Mouse (Mus musculus): ENCODE measurements around the gene Tssk2.

Gene Tssk2

GRCm38 (mm10) chr16:17911052-17911595 is 12.7 kb downstream of the Tssk2 start, which contains the start of gene Ess2:
Gene Ess2, minus strand, starts transcription at chr16:17911348.
- peak; percentile 92 to 93 for DNase-seq

- DNase-seq, result peak in 1 of 2 experiments; percentile 47
Observed at GRCm38 (mm10) chr16:17914307-17915249, 16.1 kb downstream of the Tssk2 start, which contains the start of gene Gsc2. Gene Gsc2, minus strand, starts transcription at chr16:17915059.

DNA sequence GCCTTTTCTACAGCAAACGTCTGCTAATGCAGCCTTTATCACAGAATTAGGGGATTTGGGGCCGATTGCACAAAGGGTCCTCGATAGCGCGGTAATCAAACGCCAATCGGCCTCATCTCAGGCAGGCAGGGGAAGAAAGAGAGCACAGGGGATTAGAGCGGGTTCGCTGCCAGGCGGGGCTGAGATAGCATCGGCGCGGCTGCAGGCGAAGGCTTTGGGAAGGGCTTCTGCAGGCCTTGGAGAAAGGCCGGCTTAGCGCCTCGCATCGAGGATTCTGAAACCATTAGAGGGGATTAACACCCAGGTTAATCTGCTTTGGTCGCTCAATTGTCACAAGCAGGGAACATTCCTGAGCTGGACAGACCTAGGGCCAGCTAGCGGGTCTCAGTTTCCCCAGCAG is 22.1 kb downstream of the Tssk2 start:
- DNase-seq, result no peak

GRCm38 (mm10) chr16:17921325-17922162 is 23.1 kb downstream of the Tssk2 start:
- peak; percentile 96 to 97 for DNase-seq

DNA sequence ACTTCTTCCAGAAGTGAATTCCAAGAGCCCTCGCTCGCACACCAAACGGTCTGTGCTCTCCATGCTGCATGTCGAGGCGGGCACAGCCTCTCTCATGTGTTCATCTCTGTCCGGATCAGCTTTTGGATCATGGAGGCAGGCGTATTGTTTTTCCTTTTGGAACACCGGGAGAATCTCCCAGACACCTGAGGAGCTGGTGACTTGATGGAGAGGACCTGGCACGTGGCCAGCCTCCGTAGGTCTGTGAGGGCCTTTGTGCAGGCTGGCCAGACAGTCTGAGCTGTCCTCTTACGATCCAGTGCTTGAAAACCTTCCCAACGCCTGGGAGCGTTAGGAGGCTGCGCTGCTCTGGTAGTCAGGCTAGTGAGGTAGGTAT is 23.7 kb downstream of the Tssk2 start:
- no peak for DNase-seq

DNA sequence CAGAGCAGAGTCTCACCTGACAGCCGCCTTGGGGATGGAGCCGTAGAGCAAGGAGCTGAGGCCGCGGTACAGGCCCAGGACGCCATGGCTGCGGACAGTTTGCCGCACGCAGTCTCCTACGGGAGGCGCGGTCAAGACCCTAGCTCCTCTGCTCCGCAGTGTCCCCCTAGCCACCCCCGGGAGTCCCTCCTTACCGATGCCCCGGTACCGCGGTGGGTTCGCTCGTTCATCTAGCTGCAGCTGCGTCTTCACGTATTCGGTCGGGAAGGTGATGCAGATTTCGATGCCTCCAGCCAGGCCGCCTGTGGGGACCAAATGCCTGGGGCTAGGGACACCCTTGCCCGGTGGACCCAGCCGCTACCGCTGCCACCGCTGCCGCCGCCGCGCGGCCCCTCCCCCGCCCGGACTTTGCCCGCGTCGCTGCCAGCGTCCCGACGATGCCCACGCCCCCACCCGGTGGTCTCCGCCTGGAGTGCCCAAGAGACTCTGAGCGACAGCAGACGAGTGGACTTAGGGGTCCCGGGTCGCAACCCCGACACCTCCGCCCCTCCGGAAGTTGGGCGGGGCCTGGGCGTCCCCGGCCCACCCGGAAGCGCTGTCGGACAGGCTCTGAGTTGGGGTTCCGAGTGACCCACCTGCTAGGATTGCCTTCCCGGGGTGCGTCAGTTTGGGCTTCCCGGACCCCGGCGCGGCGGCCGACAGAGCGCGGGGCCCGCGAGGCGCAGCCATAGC is 29.1 kb downstream of the Tssk2 start:
- DNase-seq, result peak in 1 of 2 experiments; percentile 60

DNA sequence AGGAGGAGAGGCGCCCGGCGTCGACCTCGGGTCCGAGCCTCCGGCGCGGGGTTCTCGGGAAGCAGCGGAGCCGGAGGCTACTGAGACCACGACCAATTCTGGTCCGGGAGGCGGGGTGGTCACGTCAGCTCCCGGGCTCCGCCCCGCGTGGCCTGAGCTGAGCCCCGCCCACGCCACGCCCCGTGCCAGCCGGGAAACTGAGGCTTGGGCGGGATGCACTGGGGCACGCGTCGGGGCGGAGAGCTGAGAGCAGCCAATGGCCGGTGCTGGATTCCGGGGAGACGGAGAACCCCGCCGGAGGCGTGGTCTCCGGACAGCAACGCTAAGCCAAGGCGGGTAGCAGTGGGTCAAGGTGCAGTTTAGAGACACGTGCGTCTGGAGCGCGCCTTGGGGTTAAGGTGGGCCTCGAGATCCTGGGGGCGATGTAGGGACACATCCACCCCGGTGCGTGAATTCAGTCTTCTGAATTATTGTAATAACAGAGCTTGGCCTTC is 29.7 kb downstream of the Tssk2 start, which contains the start of gene Slc25a1:
TSS of gene Slc25a1 (minus strand) at position 133 of the 494 bp plus-strand sequence.
- peak; percentile 83 to 87 for DNase-seq

DNA sequence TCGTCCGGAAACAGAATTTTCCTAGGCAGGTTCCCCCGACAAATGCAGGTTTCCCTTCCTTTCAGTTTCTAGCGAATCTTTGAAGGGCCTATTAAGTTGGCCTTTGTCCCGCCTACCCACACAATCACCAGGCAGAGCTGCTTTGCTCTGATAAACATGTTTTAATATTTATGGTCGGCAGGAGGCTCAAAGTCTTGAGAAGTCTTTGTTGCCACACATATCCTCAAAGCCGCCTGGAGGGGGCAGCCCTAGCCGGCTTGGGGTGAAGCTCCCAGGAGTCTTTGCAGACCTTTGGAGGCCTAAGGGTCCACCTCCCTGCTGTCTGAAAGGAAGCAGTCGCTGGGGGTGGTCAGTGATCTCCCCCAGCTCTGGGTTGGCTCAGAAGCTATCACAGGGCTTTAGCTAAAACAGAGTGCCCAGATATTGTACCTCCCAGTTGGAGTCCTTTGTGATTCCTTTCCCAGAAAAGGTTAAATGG is 30.2 kb downstream of the Tssk2 start:
- DNase-seq, result peak; percentile 90 to 93

DNA sequence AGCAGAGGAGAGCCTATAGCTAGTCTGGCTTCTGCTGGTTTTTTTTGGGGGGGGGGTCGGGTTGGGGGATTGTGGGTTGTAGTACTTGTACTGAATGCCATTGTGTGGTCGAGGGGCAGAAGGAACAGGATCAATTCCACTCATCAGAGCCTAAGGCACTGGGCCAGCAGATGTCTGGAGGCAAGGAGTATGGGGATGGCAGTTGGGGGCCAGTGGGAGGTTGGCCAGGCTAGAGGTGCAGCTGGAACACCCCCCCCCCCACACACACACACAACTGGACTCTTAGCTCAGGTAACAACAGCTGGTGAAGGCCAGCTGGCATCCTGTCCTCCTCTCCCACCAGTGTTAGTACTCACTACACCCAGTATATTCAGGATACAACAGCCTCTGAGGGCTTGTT is 30.8 kb downstream of the Tssk2 start:
- no peak for DNase-seq

DNA sequence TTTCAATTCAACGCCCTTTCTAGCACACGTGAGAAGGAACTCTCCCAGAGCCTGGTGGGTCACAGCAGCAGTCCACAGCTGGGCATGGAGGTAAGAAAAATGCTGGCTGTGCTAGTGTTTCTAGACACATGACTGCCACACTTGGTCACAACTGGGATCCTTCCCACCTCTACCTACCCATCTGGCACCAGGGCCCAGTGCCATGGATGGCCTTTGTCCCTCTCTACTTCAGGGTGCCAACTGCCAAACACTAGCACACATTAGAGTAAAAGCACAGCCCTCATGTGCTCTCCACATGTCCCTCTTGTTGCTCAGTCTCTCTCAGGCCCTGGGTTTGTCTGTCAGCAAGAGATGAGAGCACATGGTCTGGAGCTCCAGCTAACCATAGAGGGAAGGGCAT is 31.2 kb downstream of the Tssk2 start:
- DNase-seq, result no peak

DNA sequence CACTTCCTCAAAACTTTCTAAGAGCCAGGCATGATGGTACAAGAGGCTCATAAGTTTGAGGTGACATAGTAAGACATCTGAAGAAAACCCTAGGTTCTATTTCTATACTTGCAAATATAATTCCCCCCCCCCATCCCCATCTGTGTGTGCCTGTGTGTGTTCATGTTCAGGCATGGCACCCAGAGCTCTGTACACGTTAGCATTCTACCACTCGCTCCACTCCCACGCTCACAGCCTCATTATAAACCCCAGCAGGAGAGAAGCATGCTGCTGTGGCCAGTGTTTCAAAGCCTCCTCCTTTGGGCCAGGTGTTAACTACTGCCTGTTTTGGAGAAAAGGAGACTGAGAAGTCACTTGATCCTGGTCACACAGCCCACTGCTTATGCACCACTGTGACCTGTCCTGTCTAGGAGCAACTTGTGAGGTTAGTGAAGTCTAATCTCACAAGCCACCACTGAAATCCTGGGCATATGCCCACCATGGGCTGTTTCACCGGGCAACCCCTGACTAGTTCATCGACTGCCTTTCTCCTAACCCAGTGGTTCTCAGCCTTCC is 33.5 kb downstream of the Tssk2 start:
- DNase-seq, result no peak

GRCm38 (mm10) chr16:17933594-17934444 is 35.4 kb downstream of the Tssk2 start:
- no peak for DNase-seq

GRCm38 (mm10) chr16:17934445-17934910 is 36.0 kb downstream of the Tssk2 start:
- no peak for DNase-seq

DNA sequence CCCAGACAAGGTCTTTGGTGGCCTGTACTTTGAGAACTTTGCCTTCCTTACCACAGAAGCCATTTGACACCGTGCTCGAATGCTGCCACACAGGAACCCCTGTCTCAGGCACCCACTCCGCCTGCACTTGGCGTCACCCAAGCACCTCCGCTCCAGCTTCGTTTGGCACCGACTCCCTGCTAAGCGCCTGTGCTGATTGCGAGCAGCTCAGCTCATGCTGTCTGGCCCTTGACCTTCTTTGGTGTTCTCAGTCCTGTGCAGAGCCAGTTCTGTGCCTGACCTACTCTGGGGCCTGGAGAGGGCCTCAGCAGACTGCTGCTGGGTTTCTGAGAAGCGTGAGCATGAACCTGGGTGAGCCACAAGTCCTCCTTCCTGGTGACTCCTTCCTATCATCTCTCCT is 38.3 kb downstream of the Tssk2 start:
- peak; percentile 43 to 74 for DNase-seq

GRCm38 (mm10) chr16:17938187-17938586 is 39.8 kb downstream of the Tssk2 start:
- no peak for DNase-seq

GRCm38 (mm10) chr16:17938821-17939220 is 40.4 kb downstream of the Tssk2 start:
- DNase-seq, result peak; percentile 80 to 85

GRCm38 (mm10) chr16:17939255-17939751 is 40.9 kb downstream of the Tssk2 start:
- DNase-seq, result no peak

GRCm38 (mm10) chr16:17943466-17943865 is 45.0 kb downstream of the Tssk2 start:
- no peak for DNase-seq

GRCm38 (mm10) chr16:17945081-17945831 is 46.8 kb downstream of the Tssk2 start:
- peak in 1 of 2 experiments; percentile 64 for DNase-seq

Data from lung, postnatal 4 days (tissue).